In the genomic region with DNA sequence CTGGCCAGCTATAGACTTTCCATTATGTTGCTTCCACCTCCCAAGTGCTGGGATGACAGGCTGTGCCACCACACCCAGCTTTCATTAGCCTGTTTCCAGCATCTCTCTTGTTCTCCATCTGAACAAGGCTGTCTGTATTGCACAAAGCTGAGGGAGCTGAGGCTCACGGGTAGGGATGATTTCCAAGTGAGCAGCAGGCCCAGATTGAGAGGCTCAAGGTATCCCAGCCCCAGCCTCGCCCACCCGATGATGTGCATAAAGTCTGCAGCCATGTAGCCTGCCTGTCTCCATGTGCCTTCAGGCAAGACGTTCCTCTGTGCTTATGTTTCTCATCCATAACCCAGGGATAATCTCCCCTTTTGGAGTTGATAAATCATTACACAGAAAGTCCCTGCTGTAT, we compare ENCODE assay signal across 18 mouse cellular contexts. TPM values are rescaled to one million over a fixed set of nuclear protein-coding genes. Genes with fewer than 3 reads are reported as not detected.
DNase-seq lines count a peak whose midpoint lies in the region.
"Had no signal": no experiment of that assay in that cellular context is flagged by ENCODE, and none has a peak within 500 bp of the region (broad histone marks: within the 10 kb centered on the region; RNA-seq: fewer than 3 reads in every experiment).

No protein-coding gene starts in this region.

- DNase-seq in cerebellum, postnatal 10 days: peak; percentile 63 to 68
- DNase-seq in cerebellum, adult 8-10 months: no peak
- peak; percentile 4 for DNase-seq in layer of hippocampus, adult 8-10 months (ENCODE audit: low spot score in 2 of 2)
- no peak for DNase-seq in layer of hippocampus, postnatal 10 days (ENCODE audit: low spot score in 2 of 2)
- DNase-seq in brain, adult 2 months (ENCODE audit: low read depth, low spot score): peak; percentile 7
- DNase-seq: adrenal gland, adult 8-10 months; adrenal gland, postnatal 14 days; adrenal gland, postnatal 36 days; B cell, adult 2 months; cerebellum, adult 11 months; cerebellum, adult 18-20 months; cerebellum, adult 9-10 months; cerebellum, postnatal 36 days; forebrain, postnatal 0 days had no signal

RNA-seq across cellular contexts. Expression of a gene that starts 57.5 kb away (rescaled TPM):
- not detected for total RNA-seq in layer of hippocampus, adult 8-10 months (2022)
- not detected for total RNA-seq in layer of hippocampus, postnatal 10 days (2021)
- total RNA-seq: adrenal gland, adult 18-20 months; adrenal gland, postnatal 14 days; adrenal gland, postnatal 36 days; CH12.LX; common myeloid progenitor, adult 5-6 weeks; G1E had no signal

Comparison
In these comparisons a context has a peak if more than half of its experiments do, and no peak if none do; other contexts are left out.
1. DNase-seq: peak in cerebellum, postnatal 10 days (2 of 2), layer of hippocampus, adult 8-10 months (2 of 2) and brain, adult 2 months (single experiment); none in cerebellum, adult 8-10 months (single experiment) and layer of hippocampus, postnatal 10 days (0 of 2).